ENCODE assay signal across 9 mouse cellular contexts in genomic region chr14:45553854-45554253, GRCm38 (mm10). TPM values are rescaled to one million over a fixed set of nuclear protein-coding genes. Genes with fewer than 3 reads are reported as not detected.
A peak's percentile ranks its signal among the peaks of the same experiment; 100 is the strongest.
DNase-seq lines count a peak whose midpoint lies in the region; ATAC-seq and TF ChIP-seq lines count a peak whose summit lies in the region.
"Had no signal": no experiment of that assay in that cellular context is flagged by ENCODE, and none has a peak within 500 bp of the region (broad histone marks: within the 10 kb centered on the region; RNA-seq: fewer than 3 reads in every experiment).

No protein-coding gene starts in this region.

- no peak overlapping the region for H3K9ac ChIP-seq in forebrain, embryonic 14.5 days (ENCODE audit: low read length)
- no peak overlapping the region for H3K9ac ChIP-seq in forebrain, embryonic 15.5 days (replicated peaks)
- no peak overlapping the region for H3K9ac ChIP-seq in intestine, postnatal 0 days (ENCODE audit: low read depth, low read length)

- H3K9me3 ChIP-seq in forebrain, embryonic 14.5 days (replicated peaks; ENCODE audit: control insufficient read depth, low read length) = no peaks in the 10 kb centered on the region
- H3K9me3 ChIP-seq in forebrain, embryonic 15.5 days = no peaks in the 10 kb centered on the region
- no peaks in the 10 kb centered on the region for H3K9me3 ChIP-seq in intestine, postnatal 0 days (ENCODE audit: control insufficient read depth)

- WGBS in forebrain, embryonic 14.5 days = 89% methylated on average over 2 of the region's 2 CpGs
- WGBS in forebrain, embryonic 15.5 days = 73% methylated on average over 2 of the region's 2 CpGs
- WGBS in intestine, postnatal 0 days = 60% methylated on average over 2 of the region's 2 CpGs

- H3K27me3 ChIP-seq in forebrain, embryonic 14.5 days (replicated peaks; ENCODE audit: control insufficient read depth, insufficient read depth, low read length) = no peaks in the 10 kb centered on the region
- no peaks in the 10 kb centered on the region for H3K27me3 ChIP-seq in forebrain, embryonic 15.5 days
- H3K27me3 ChIP-seq in intestine, postnatal 0 days (replicated peaks; ENCODE audit: control insufficient read depth, insufficient read depth, low read length) = no peaks in the 10 kb centered on the region

- H3K36me3 ChIP-seq in forebrain, embryonic 14.5 days (ENCODE audit: control insufficient read depth, insufficient read depth, low read length) = no peaks in the 10 kb centered on the region
- H3K36me3 ChIP-seq in forebrain, embryonic 15.5 days = no peaks in the 10 kb centered on the region
- H3K36me3 ChIP-seq in intestine, postnatal 0 days (ENCODE audit: control insufficient read depth, insufficient read depth) = no peaks in the 10 kb centered on the region

- H3K4me2 ChIP-seq in forebrain, embryonic 14.5 days (ENCODE audit: low read length) = no peak overlapping the region
- no peak overlapping the region for H3K4me2 ChIP-seq in forebrain, embryonic 15.5 days (replicated peaks)
- no peak overlapping the region for H3K4me2 ChIP-seq in intestine, postnatal 0 days (replicated peaks; ENCODE audit: low read depth)

- ATAC-seq in forebrain, embryonic 14.5 days = no peak
- no peak for ATAC-seq in forebrain, embryonic 15.5 days (replicated peaks)
- ATAC-seq in intestine, postnatal 0 days = no peak

- no peak overlapping the region for H3K4me3 ChIP-seq in forebrain, embryonic 14.5 days (ENCODE audit: low read depth, low read length)
- H3K4me3 ChIP-seq in forebrain, embryonic 15.5 days = no peak overlapping the region
- no peak overlapping the region for H3K4me3 ChIP-seq in intestine, postnatal 0 days (ENCODE audit: low read depth, low read length)

- no peaks in the 10 kb centered on the region for H3K4me1 ChIP-seq in forebrain, embryonic 14.5 days (ENCODE audit: control insufficient read depth, insufficient read depth, low read length)
- H3K4me1 ChIP-seq in forebrain, embryonic 15.5 days = no peaks in the 10 kb centered on the region
- no peaks in the 10 kb centered on the region for H3K4me1 ChIP-seq in intestine, postnatal 0 days (replicated peaks; ENCODE audit: control insufficient read depth, insufficient read depth, low read length)

- peak; percentile 7 for DNase-seq in forebrain, embryonic 14.5 days (ENCODE audit: low spot score)
- peak; percentile 55 for DNase-seq in 3T3-L1 (ENCODE audit: low read depth, low spot score)
- peak; percentile 71 for DNase-seq in gastrocnemius, postnatal 25 days
- peak; percentile 74 to 75 for DNase-seq in layer of hippocampus, adult 8-10 months (ENCODE audit: low spot score in 2 of 2)
- DNase-seq in frontal cortex, postnatal 14 days (ENCODE audit: low spot score in 2 of 2) = no peak
- DNase-seq in c-Kit-positive CD71-positive TER-119-positive erythroid progenitor cells, embryonic 14.5 days (ENCODE audit: low spot score) = no peak
- DNase-seq: thymus, adult 2 months had no signal

- no peak for TF ChIP-seq CTCF in intestine, postnatal 0 days (IDR thresholded peaks at IDR 0.05; ENCODE audit: low read depth)

- H3K27ac ChIP-seq in forebrain, embryonic 14.5 days (ENCODE audit: low read depth, low read length) = no peak overlapping the region
- no peak overlapping the region for H3K27ac ChIP-seq in forebrain, embryonic 15.5 days (replicated peaks)
- H3K27ac ChIP-seq in intestine, postnatal 0 days (ENCODE audit: low read depth, low read length) = no peak overlapping the region

RNA-seq across cellular contexts. Expression of gene Fermt2, which starts 23.9 kb away (rescaled TPM):
- polyA plus RNA-seq in forebrain, embryonic 14.5 days (2014; fragmentation: Nextera tagmentation; extraction: Ambion mirVana) = 55.4 and 68.4 TPM in 2 replicates
- 62.8 and 72.2 TPM in 2 replicates for polyA plus RNA-seq in forebrain, embryonic 15.5 days (2015; fragmentation: Nextera tagmentation; extraction: Ambion mirVana)
- total RNA-seq in gastrocnemius, postnatal 25 days (2021) = 100 to 1,000 TPM; 179 to 224 TPM
- total RNA-seq in layer of hippocampus, adult 8-10 months (2022) = 100 to 1,000 TPM in 3 of 4 experiments, 10 to 100 TPM in 1; 94.1 to 107 (median 101) TPM
- polyA plus RNA-seq in intestine, postnatal 0 days (2015; fragmentation: Nextera tagmentation; extraction: Ambion mirVana) = 138 and 147 TPM in 2 replicates

Comparison
In these comparisons a context has a peak if more than half of its experiments do, and no peak if none do; other contexts are left out.
1. DNase-seq: peak in forebrain, embryonic 14.5 days (single experiment), 3T3-L1 (single experiment), gastrocnemius, postnatal 25 days (single experiment) and layer of hippocampus, adult 8-10 months (2 of 2); none in frontal cortex, postnatal 14 days (0 of 2) and c-Kit-positive CD71-positive TER-119-positive erythroid progenitor cells, embryonic 14.5 days (single experiment).